Mouse (Mus musculus): ENCODE measurements at regions not wholly inside any gene's neighbourhood (a gene's known extent, or its start where the extent isn't known, plus 50 kb on each side); places are given as distances from the start of the nearest gene placed in this dataset.

DNA sequence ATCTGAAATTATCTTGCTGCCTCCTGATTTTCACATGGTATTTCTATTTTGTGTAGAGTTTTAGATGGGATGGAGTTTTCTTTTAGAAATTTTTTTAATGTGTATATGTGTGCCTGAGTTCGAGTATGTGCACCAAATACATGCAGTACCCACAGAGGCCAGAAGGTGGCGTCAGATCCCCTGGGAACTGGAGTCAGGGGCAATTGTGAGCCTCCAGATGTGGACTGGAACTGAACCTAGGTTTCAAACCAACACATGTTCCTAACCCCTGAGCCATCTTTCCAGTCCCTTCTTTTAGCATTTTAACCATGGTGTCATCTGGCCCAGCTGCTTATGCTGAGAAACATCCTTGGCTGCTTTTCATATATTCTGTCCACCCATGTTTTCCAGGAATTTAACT is 274.9 kb downstream of the 3100002H09Rik start:
- no peaks in the 10 kb centered on the region for H3K4me1 ChIP-seq (ENCODE audit: insufficient read depth, low read length)
- H3K9ac ChIP-seq (replicated peaks; ENCODE audit: low read length), result no peak overlapping the region
- no peak overlapping the region for H3K4me3 ChIP-seq (ENCODE audit: low read length)
- H3K4me2 ChIP-seq (ENCODE audit: low read depth, low read length), result no peak overlapping the region
- H3K27ac ChIP-seq, result no peak overlapping the region
- H3K36me3 ChIP-seq (ENCODE audit: insufficient read depth, low read length), result no peaks in the 10 kb centered on the region
- 69% methylated on average over 2 of the region's 2 CpGs for WGBS
- 0 out of 2 replicates have a peak, but pooled peaks cover 6% of the 10 kb centered on the region for H3K9me3 ChIP-seq (ENCODE audit: low read length)
- DNase-seq (ENCODE audit: low spot score) (no peak), ATAC-seq (no peak)
- TF ChIP-seq CTCF (IDR thresholded peaks at IDR 0.05; ENCODE audit: low read depth), result peak; percentile 41
- no peaks in the 10 kb centered on the region for H3K27me3 ChIP-seq (ENCODE audit: insufficient read depth, low read length)

GRCm38 (mm10) chr4:124332974-124333373 is 277.6 kb downstream of the 3100002H09Rik start:
- WGBS, result 93% methylated on average over 2 of the region's 2 CpGs
- ATAC-seq, result no peak
- TF ChIP-seq CTCF (IDR thresholded peaks at IDR 0.05; ENCODE audit: low read depth), result no peak

GRCm38 (mm10) chr4:124332416-124332815 is 278.2 kb downstream of the 3100002H09Rik start:
- ATAC-seq, result no peak
- Histone ChIP-seq H3K4me1 (ENCODE audit: insufficient read depth, low read length) (no peaks in the 10 kb centered on the region), H3K4me2 (ENCODE audit: low read depth, low read length) (no peak overlapping the region), H3K27ac (no peak overlapping the region), H3K4me3 (ENCODE audit: low read length) (no peak overlapping the region), H3K9me3 (ENCODE audit: low read length) (0 out of 2 replicates have a peak, but pooled peaks cover 6% of the 10 kb centered on the region), H3K27me3 (ENCODE audit: insufficient read depth, low read length) (no peaks in the 10 kb centered on the region), H3K9ac (replicated peaks; ENCODE audit: low read length) (no peak overlapping the region), H3K36me3 (ENCODE audit: insufficient read depth, low read length) (no peaks in the 10 kb centered on the region)
- no peak for TF ChIP-seq CTCF (IDR thresholded peaks at IDR 0.05; ENCODE audit: low read depth)
- DNase-seq (ENCODE audit: low spot score), result no peak
- 95% methylated on average over 12 of the region's 12 CpGs for WGBS

More at GRCm38 (mm10) chr4:124332974-124333373, 277.6 kb downstream of the 3100002H09Rik start:
- no peak overlapping the region for H3K27ac ChIP-seq
- H3K4me2 ChIP-seq (ENCODE audit: low read depth, low read length), result no peak overlapping the region
- H3K27me3 ChIP-seq (ENCODE audit: insufficient read depth, low read length), result no peaks in the 10 kb centered on the region
- no peaks in the 10 kb centered on the region for H3K36me3 ChIP-seq (ENCODE audit: insufficient read depth, low read length)
- no peak overlapping the region for H3K4me3 ChIP-seq (ENCODE audit: low read length)
- no peak for DNase-seq (ENCODE audit: low spot score)
- H3K9me3 ChIP-seq (ENCODE audit: low read length), result 0 out of 2 replicates have a peak, but pooled peaks cover 6% of the 10 kb centered on the region
- no peak overlapping the region for H3K9ac ChIP-seq (replicated peaks; ENCODE audit: low read length)
- H3K4me1 ChIP-seq (ENCODE audit: insufficient read depth, low read length), result no peaks in the 10 kb centered on the region

DNA sequence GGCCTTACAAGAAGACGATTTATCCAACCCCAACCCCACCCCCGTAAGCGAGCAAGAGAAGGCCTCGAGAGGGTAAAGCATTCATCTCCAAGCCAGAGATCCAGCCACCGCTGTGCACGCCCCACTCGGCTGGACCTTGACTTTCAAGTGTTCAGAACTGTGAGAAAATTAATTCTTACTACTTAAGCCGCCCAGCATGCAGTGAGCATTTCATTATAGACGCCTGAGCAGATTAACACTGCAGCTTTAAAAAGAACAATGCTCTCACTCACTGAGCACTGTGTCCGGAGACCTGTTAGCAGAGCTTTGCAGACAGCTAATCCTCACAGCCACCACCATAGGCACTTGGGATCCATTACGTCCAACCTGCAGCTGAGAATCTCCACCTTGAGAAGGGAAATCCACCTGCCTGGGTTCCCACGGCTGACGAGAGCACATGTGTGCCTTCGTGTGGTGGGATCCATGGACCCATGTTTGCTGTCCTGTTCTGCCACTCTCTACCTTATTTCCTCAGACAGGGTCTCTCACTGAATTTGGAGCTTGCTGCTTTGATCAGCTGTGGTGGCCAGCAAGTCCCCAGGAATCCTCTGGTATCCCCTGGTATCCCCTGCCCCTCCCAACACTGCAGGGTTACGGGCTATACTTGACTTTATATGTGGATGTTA is 281.4 kb downstream of the 3100002H09Rik start:
- Histone ChIP-seq H3K9me3 (ENCODE audit: low read length) (0 out of 2 replicates have a peak, but pooled peaks cover 1% of the 10 kb centered on the region), H3K27me3 (ENCODE audit: insufficient read depth, low read length) (no peaks in the 10 kb centered on the region), H3K4me2 (ENCODE audit: low read depth, low read length) (no peak overlapping the region), H3K27ac (no peak overlapping the region), H3K4me1 (ENCODE audit: insufficient read depth, low read length) (no peaks in the 10 kb centered on the region), H3K9ac (replicated peaks; ENCODE audit: low read length) (no peak overlapping the region), H3K36me3 (ENCODE audit: insufficient read depth, low read length) (no peaks in the 10 kb centered on the region), H3K4me3 (ENCODE audit: low read length) (no peak overlapping the region)
- WGBS, result 31% methylated on average over 15 of the region's 15 CpGs
- ATAC-seq, result no peak
- DNase-seq (ENCODE audit: low spot score), result no peak
- no peak for TF ChIP-seq CTCF (IDR thresholded peaks at IDR 0.05; ENCODE audit: low read depth)

GRCm38 (mm10) chr4:124326301-124326700 is 284.3 kb downstream of the 3100002H09Rik start:
- Histone ChIP-seq H3K27ac (no peak overlapping the region), H3K9me3 (ENCODE audit: low read length) (no peaks in the 10 kb centered on the region), H3K4me3 (ENCODE audit: low read length) (no peak overlapping the region), H3K4me1 (ENCODE audit: insufficient read depth, low read length) (no peaks in the 10 kb centered on the region), H3K9ac (replicated peaks; ENCODE audit: low read length) (no peak overlapping the region), H3K4me2 (ENCODE audit: low read depth, low read length) (no peak overlapping the region), H3K36me3 (ENCODE audit: insufficient read depth, low read length) (no peaks in the 10 kb centered on the region), H3K27me3 (ENCODE audit: insufficient read depth, low read length) (no peaks in the 10 kb centered on the region)
- DNase-seq (ENCODE audit: low spot score) (no peak), ATAC-seq (no peak)
- TF ChIP-seq CTCF (IDR thresholded peaks at IDR 0.05; ENCODE audit: low read depth), result no peak
- 87% methylated on average over 9 of the region's 9 CpGs for WGBS

DNA sequence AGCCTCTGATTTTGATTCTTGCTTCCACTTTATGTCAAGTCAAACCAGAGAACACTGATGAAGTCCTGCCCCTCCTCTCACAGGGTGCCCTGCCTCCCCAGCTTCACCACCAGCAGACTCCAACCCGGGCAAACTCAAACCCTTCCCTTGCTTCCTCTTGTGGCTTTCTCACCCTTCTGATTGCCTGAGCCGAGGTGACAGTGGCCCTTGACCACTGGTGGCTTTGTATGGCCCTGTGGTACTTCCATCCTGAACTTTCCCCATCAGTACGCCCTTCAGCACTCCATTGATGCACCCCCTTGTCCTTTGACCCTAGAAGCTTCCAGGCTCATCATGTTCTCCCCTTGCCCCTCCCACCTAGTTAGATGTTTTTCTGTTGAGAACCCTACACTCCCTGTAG is 287.0 kb downstream of the 3100002H09Rik start:
- no peak for ATAC-seq
- Histone ChIP-seq H3K27ac (no peak overlapping the region), H3K4me2 (ENCODE audit: low read depth, low read length) (no peak overlapping the region), H3K4me1 (ENCODE audit: insufficient read depth, low read length) (no peaks in the 10 kb centered on the region), H3K4me3 (ENCODE audit: low read length) (no peak overlapping the region), H3K9me3 (ENCODE audit: low read length) (no peaks in the 10 kb centered on the region), H3K27me3 (ENCODE audit: insufficient read depth, low read length) (no peaks in the 10 kb centered on the region), H3K9ac (replicated peaks; ENCODE audit: low read length) (no peak overlapping the region), H3K36me3 (ENCODE audit: insufficient read depth, low read length) (no peaks in the 10 kb centered on the region)
- 50% methylated on average over 3 of the region's 3 CpGs for WGBS
- TF ChIP-seq CTCF (IDR thresholded peaks at IDR 0.05; ENCODE audit: low read depth), result no peak
- no peak for DNase-seq (ENCODE audit: low spot score)

DNA sequence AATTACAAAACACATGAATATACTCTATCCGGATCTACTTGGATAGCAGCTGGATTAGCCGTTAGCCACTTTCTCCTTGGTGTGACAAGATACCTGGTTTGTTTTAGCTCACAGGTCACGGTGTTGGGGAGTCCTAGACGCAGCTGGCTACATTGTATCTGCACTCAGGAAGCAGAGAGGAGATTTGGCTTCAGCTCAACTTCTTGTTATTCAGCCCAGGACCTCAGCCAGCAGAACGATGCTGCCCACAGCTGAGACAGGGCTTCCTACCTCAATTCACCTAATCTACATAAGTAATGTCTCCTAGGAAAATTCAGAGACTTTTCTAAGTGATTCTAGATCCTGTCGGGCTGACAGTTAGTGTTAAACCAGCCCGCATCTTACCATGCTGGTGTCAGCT is 289.4 kb downstream of the 3100002H09Rik start:
- H3K9me3 ChIP-seq (ENCODE audit: low read length), result no peaks in the 10 kb centered on the region
- no peaks in the 10 kb centered on the region for H3K27me3 ChIP-seq (ENCODE audit: insufficient read depth, low read length)
- H3K4me2 ChIP-seq (ENCODE audit: low read depth, low read length), result no peak overlapping the region
- no peak overlapping the region for H3K4me3 ChIP-seq (ENCODE audit: low read length)
- H3K27ac ChIP-seq, result no peak overlapping the region
- no peak overlapping the region for H3K9ac ChIP-seq (replicated peaks; ENCODE audit: low read length)
- DNase-seq (ENCODE audit: low spot score) (peak; percentile 20), ATAC-seq (no peak)
- no peaks in the 10 kb centered on the region for H3K36me3 ChIP-seq (ENCODE audit: insufficient read depth, low read length)
- WGBS, result 47% methylated on average over 7 of the region's 7 CpGs
- no peak for TF ChIP-seq CTCF (IDR thresholded peaks at IDR 0.05; ENCODE audit: low read depth)
- H3K4me1 ChIP-seq (ENCODE audit: insufficient read depth, low read length), result no peaks in the 10 kb centered on the region
